Mouse (Mus musculus) kidney, adult 2 months (tissue): ENCODE data around the gene Cd5.

Source experiments
- CTCF ChIP-seq: fragments of 200-500 bp; conservative IDR thresholded peaks from 2 replicates; pipeline ENCODE4 v1.5.1; 2011; ENCODE audit warnings: low read depth, mild to moderate bottlenecking, control low read depth, low read length, moderate library complexity, mixed read lengths; ENCODE audit not compliant: insufficient read depth, insufficient read length
- POLR2A ChIP-seq: fragments of 200-500 bp; IDR thresholded peaks from one replicate; pipeline ENCODE4 v1.6.1; 2011; ENCODE audit warnings: low read depth, low read length, control low read depth

GRCm38 (mm10) chr19:10738811-10739210 lies at the start of gene Cd5:
- TF ChIP-seq POLR2A, result no peak
- no peak for TF ChIP-seq CTCF
